Mouse (Mus musculus) liver, postnatal 0 days (tissue): ENCODE results near the gene B4galnt2. TPM values are rescaled to one million over a fixed set of nuclear protein-coding genes. Genes with fewer than 3 reads are reported as not detected.

Source experiments
- ATAC-seq: fragments of 200-750 bp; cut with Nextera tagmentation; 2 replicates; pipeline ENCODE4 v1.8.0; 2017; ENCODE audit warnings: mild to moderate bottlenecking, moderate library complexity
- DNase-seq: peaks from one replicate; pipeline ENCODE4 v3.0.0-alpha.2; 2016
- H3K27ac ChIP-seq: fragments of 300-500 bp; sonication (generic); 2 replicates; pipeline ENCODE4 v1.5.1; 2014; ENCODE audit warnings: antibody characterized with exemption, moderate library complexity, mild to moderate bottlenecking, low read depth
- H3K27me3 ChIP-seq: fragments of 300-500 bp; sonication (generic); 2 replicates; pipeline ENCODE4 v1.6.1; 2014; ENCODE audit warnings: low read length, control low read depth, mixed read lengths; ENCODE audit not compliant: insufficient read depth
- H3K36me3 ChIP-seq: fragments of 300-500 bp; sonication (generic); replicated peaks from 2 replicates; pipeline ENCODE4 v1.6.1; 2014; ENCODE audit warnings: mild to moderate bottlenecking, control low read depth, low read length, moderate library complexity, mixed read lengths; ENCODE audit not compliant: insufficient read depth
- H3K4me1 ChIP-seq: fragments of 300-500 bp; sonication (generic); 2 replicates; pipeline ENCODE4 v1.6.1; 2014; ENCODE audit warnings: antibody characterized with exemption, mild to moderate bottlenecking, control low read depth; ENCODE audit not compliant: insufficient read depth
- H3K4me2 ChIP-seq: fragments of 300-500 bp; sonication (generic); 2 replicates; pipeline ENCODE4 v1.6.1; 2014; ENCODE audit warnings: low read depth, mild to moderate bottlenecking, low read length, moderate library complexity, mixed read lengths
- H3K4me3 ChIP-seq: fragments of 300-500 bp; sonication (generic); 2 replicates; pipeline ENCODE4 v1.5.1; 2014; ENCODE audit warnings: low read depth, low read length
- H3K9ac ChIP-seq: fragments of 300-500 bp; sonication (generic); replicated peaks from 2 replicates; pipeline ENCODE4 v1.6.1; 2014; ENCODE audit warnings: mild to moderate bottlenecking, moderate library complexity
- H3K9me3 ChIP-seq: fragments of 300-500 bp; sonication (generic); 2 replicates; pipeline ENCODE4 v1.6.1; 2016; ENCODE audit warnings: mild to moderate bottlenecking, control low read depth, low read length, mixed read lengths
- CTCF ChIP-seq: sonication (generic); IDR thresholded peaks from 2 replicates; pipeline ENCODE4 v1.5.1; 2016; ENCODE audit warnings: antibody characterized with exemption, low read depth
- EP300 ChIP-seq: IDR thresholded peaks from 2 replicates; pipeline ENCODE4 v1.6.1; 2016; ENCODE audit warnings: antibody characterized with exemption, low read depth, mild to moderate bottlenecking
- WGBS: fragments of 180-500 bp; shearing (Covaris S2); extraction: QIAGEN DNeasy Blood & Tissue Kit; methylation state at CpG from one replicate; pipeline ENCODE4 v1.1.7; 2014; ENCODE audit not compliant: insufficient replicate concordance; 5-methylcytosine and 5-hydroxymethylcytosine counted together
- polyA plus RNA-seq: library from polyadenylated mRNA; unstranded; fragments of >200 nt; fragmentation: Nextera tagmentation; extraction: Ambion mirVana; gene quantifications from 2 replicates; pipeline ENCODE4 v1.2.1, GENCODE M21; 2015

B4galnt2 gene
- polyA plus RNA-seq, 1 experiment from 2014 or later = 0.18 TPM

GRCm38 (mm10) chr11:95921991-95922621, 7.4 kb upstream of the B4galnt2 start:
- Histone ChIP-seq H3K4me3 (no peak overlapping the region), H3K4me1 (no peaks in the 10 kb centered on the region), H3K27me3 (peaks cover 17% of the 10 kb centered on the region), H3K9me3 (0 out of 2 replicates have a peak, but pooled peaks cover under 1% of the 10 kb centered on the region), H3K4me2 (no peak overlapping the region), H3K36me3 (no peaks in the 10 kb centered on the region), H3K27ac (no peak overlapping the region), H3K9ac (no peak overlapping the region)
- ATAC-seq (no peak), DNase-seq (no peak)
- TF ChIP-seq EP300 (no peak), CTCF (no peak)
- 63% methylated on average over 12 of the region's 12 CpGs for WGBS

GRCm38 (mm10) chr11:95916426-95916825, 1.7 kb upstream of the B4galnt2 start:
- H3K9ac ChIP-seq = no peak overlapping the region
- peaks cover 64% of the 10 kb centered on the region for H3K27me3 ChIP-seq
- H3K4me1 ChIP-seq = peaks cover 11% of the 10 kb centered on the region
- H3K9me3 ChIP-seq = no peaks in the 10 kb centered on the region
- TF ChIP-seq CTCF (no peak), EP300 (no peak)
- ATAC-seq = no peak
- no peak for DNase-seq
- H3K36me3 ChIP-seq = no peaks in the 10 kb centered on the region
- WGBS = 2% methylated on average over 5 of the region's 5 CpGs
- H3K4me3 ChIP-seq = no peak overlapping the region
- no peak overlapping the region for H3K4me2 ChIP-seq
- H3K27ac ChIP-seq = no peak overlapping the region

- DNase-seq (no peak), ATAC-seq (no peak)
- Histone ChIP-seq H3K4me2 (no peak overlapping the region), H3K36me3 (no peaks in the 10 kb centered on the region), H3K27me3 (peaks cover 69% of the 10 kb centered on the region), H3K9ac (no peak overlapping the region), H3K9me3 (no peaks in the 10 kb centered on the region), H3K4me3 (0 out of 2 replicates have a peak overlapping the region, but pooled peaks have one; percentile 10), H3K27ac (no peak overlapping the region), H3K4me1 (peaks cover 11% of the 10 kb centered on the region)
- TF ChIP-seq EP300 (no peak), CTCF (no peak)
- WGBS = 3% methylated on average over 28 of the region's 28 CpGs
Observed at GRCm38 (mm10) chr11:95915006-95915710, 467 bp upstream of the B4galnt2 start.

- Histone ChIP-seq H3K9me3 (no peaks in the 10 kb centered on the region), H3K27me3 (peaks cover 67% of the 10 kb centered on the region), H3K4me3 (0 out of 2 replicates have a peak overlapping the region, but pooled peaks have one; percentile 4), H3K36me3 (no peaks in the 10 kb centered on the region), H3K4me2 (no peak overlapping the region), H3K9ac (no peak overlapping the region), H3K27ac (no peak overlapping the region), H3K4me1 (peaks cover 11% of the 10 kb centered on the region)
- WGBS = 5% methylated on average over 14 of the region's 14 CpGs
- TF ChIP-seq CTCF = no peak
- no peak for TF ChIP-seq EP300
- no peak for ATAC-seq
- DNase-seq = no peak
Observed at GRCm38 (mm10) chr11:95913959-95914566, 628 bp downstream of the B4galnt2 start.

GRCm38 (mm10) chr11:95911579-95911978, 3.1 kb downstream of the B4galnt2 start:
- 42% methylated on average over 6 of the region's 7 CpGs for WGBS
- Histone ChIP-seq H3K9ac (no peak overlapping the region), H3K36me3 (no peaks in the 10 kb centered on the region), H3K9me3 (no peaks in the 10 kb centered on the region), H3K4me1 (peaks cover 11% of the 10 kb centered on the region), H3K4me2 (no peak overlapping the region), H3K27ac (no peak overlapping the region), H3K27me3 (peaks cover 52% of the 10 kb centered on the region), H3K4me3 (no peak overlapping the region)
- ATAC-seq = no peak
- TF ChIP-seq EP300 (no peak), CTCF (no peak)
- no peak for DNase-seq

GRCm38 (mm10) chr11:95907805-95908524, 6.7 kb downstream of the B4galnt2 start:
- TF ChIP-seq CTCF = no peak
- TF ChIP-seq EP300 = no peak
- Histone ChIP-seq H3K9ac (no peak overlapping the region), H3K4me3 (no peak overlapping the region), H3K36me3 (no peaks in the 10 kb centered on the region), H3K4me2 (no peak overlapping the region), H3K9me3 (no peaks in the 10 kb centered on the region), H3K27me3 (peaks cover 17% of the 10 kb centered on the region), H3K4me1 (no peaks in the 10 kb centered on the region), H3K27ac (no peak overlapping the region)
- WGBS = 47% methylated on average over 5 of the region's 5 CpGs
- DNase-seq (no peak), ATAC-seq (no peak)
